Mouse (Mus musculus) stomach, postnatal 0 days (tissue): ENCODE results near the gene Acot6.

Source experiments
- CTCF ChIP-seq: IDR thresholded peaks from 2 replicates; pipeline ENCODE4 v1.5.1; 2016; ENCODE audit warnings: antibody characterized with exemption, low read depth, mild to moderate bottlenecking, moderate library complexity
- EP300 ChIP-seq: optimal IDR thresholded peaks from 2 replicates; pipeline ENCODE3; 2016; ENCODE audit warnings: antibody characterized with exemption

GRCm38 (mm10) chr12:84110814-84111213 lies 10.4 kb downstream of the Acot6 start:
- TF ChIP-seq CTCF (no peak), EP300 (no peak)
